Mouse (Mus musculus) bone marrow macrophage, adult 2 months (primary cell): ENCODE data around the gene Ccdc78. TPM values are rescaled to one million over a fixed set of nuclear protein-coding genes. Genes with fewer than 3 reads are reported as not detected.
A peak's percentile ranks its signal among the peaks of the same experiment; 100 is the strongest.
"Not testable (repeated sequence)": the region's sequence is repeated elsewhere in the genome, so short reads cannot be mapped to it uniquely, and the experiment has no call there.

ENCODE experiments used
- H3K27ac ChIP-seq: 2 replicates; pipeline ENCODE4 v1.5.1; 2012; ENCODE audit warnings: low read depth, low read length; ENCODE audit not compliant: insufficient read depth
- H3K4me1 ChIP-seq: 2 replicates; pipeline ENCODE4 v1.6.1; 2012; ENCODE audit warnings: low read length; ENCODE audit not compliant: control insufficient read depth, insufficient read depth
- H3K4me3 ChIP-seq: 2 replicates; pipeline ENCODE4 v1.5.1; 2012; ENCODE audit warnings: mild to moderate bottlenecking, low read length, moderate library complexity; ENCODE audit not compliant: insufficient read depth
- CTCF ChIP-seq: IDR thresholded peaks from 2 replicates; pipeline ENCODE4 v1.5.1; 2012; ENCODE audit warnings: low read depth, mild to moderate bottlenecking, low read length, moderate library complexity
- POLR2A ChIP-seq: IDR thresholded peaks from 2 replicates; pipeline ENCODE4 v1.6.1; 2012; ENCODE audit warnings: mild to moderate bottlenecking, low read depth, low read length, borderline replicate concordance
- polyA plus RNA-seq: library from polyadenylated mRNA; stranded (reverse); fragments of >200 nt; gene quantifications from 2 replicates; pipeline ENCODE4 v1.2.4, GENCODE M21; 2012; ENCODE audit not compliant: missing spikeins, insufficient read depth, insufficient read length

Gene Ccdc78
- polyA plus RNA-seq, 1 experiment: not detected

- Histone ChIP-seq H3K4me1 (peaks cover 23% of the 10 kb centered on the region), H3K27ac (peak within 1 kb of the TSS; percentile 84), H3K4me3 (peak within 1 kb of the TSS; percentile 68)
- no peak for TF ChIP-seq CTCF
- no peak for TF ChIP-seq POLR2A
Measured at GRCm38 (mm10) chr17:25792615-25793014, 6.2 kb downstream of the Ccdc78 start, which contains the start of gene Fam173a. Fam173a (minus strand) TSS chr17:25792901.

GRCm38 (mm10) chr17:25794197-25794596 is 7.8 kb downstream of the Ccdc78 start:
- TF ChIP-seq CTCF: no peak
- TF ChIP-seq POLR2A: no peak
- Histone ChIP-seq H3K4me1 (peaks cover 23% of the 10 kb centered on the region), H3K27ac (no peak overlapping the region), H3K4me3 (no peak overlapping the region)

GRCm38 (mm10) chr17:25794998-25795397 is 8.6 kb downstream of the Ccdc78 start:
- H3K27ac ChIP-seq: no peak overlapping the region
- no peak overlapping the region for H3K4me3 ChIP-seq
- no peak for TF ChIP-seq CTCF
- TF ChIP-seq POLR2A: no peak
- H3K4me1 ChIP-seq: peaks cover 23% of the 10 kb centered on the region

- H3K27ac ChIP-seq: no peak within 1 kb of the TSS
- H3K4me3 ChIP-seq: peak within 1 kb of the TSS; percentile 89
- H3K4me1 ChIP-seq: peaks cover 23% of the 10 kb centered on the region
- TF ChIP-seq POLR2A (no peak), CTCF (no peak)
Measured at GRCm38 (mm10) chr17:25795609-25796092, 9.3 kb downstream of the Ccdc78 start, which contains the start of gene AC134908.4. AC134908.4 (minus strand) TSS chr17:25795659.

- no peak overlapping the region for H3K27ac ChIP-seq
- TF ChIP-seq POLR2A (no peak), CTCF (no peak)
- H3K4me1 ChIP-seq: peaks cover 17% of the 10 kb centered on the region
- peak overlapping the region; percentile 89 for H3K4me3 ChIP-seq
Measured at GRCm38 (mm10) chr17:25796211-25796771, 9.9 kb downstream of the Ccdc78 start.

- H3K4me3 ChIP-seq: peak within 1 kb of the TSS; percentile 89
- H3K27ac ChIP-seq: no peak within 1 kb of the TSS
- H3K4me1 ChIP-seq: peaks cover 15% of the 10 kb centered on the region
- TF ChIP-seq POLR2A (no peak), CTCF (no peak)
Measured at GRCm38 (mm10) chr17:25796951-25797369, 10.6 kb downstream of the Ccdc78 start, which contains the start of gene Metrn. Metrn (minus strand) TSS chr17:25797136.

GRCm38 (mm10) chr17:25801029-25801428 is 14.6 kb downstream of the Ccdc78 start:
- Histone ChIP-seq H3K4me3 (no peak overlapping the region), H3K27ac (no peak overlapping the region), H3K4me1 (peaks cover 4% of the 10 kb centered on the region; the same call in 1 of the 2 replicates)
- TF ChIP-seq CTCF (peak; percentile 55), POLR2A (no peak)

- TF ChIP-seq POLR2A: no peak
- TF ChIP-seq CTCF: no peak
- Histone ChIP-seq H3K27ac (no peak overlapping the region), H3K4me1 (no peaks in the 10 kb centered on the region)
Measured at GRCm38 (mm10) chr17:25802825-25803517, 16.6 kb downstream of the Ccdc78 start.

GRCm38 (mm10) chr17:25806507-25806906 is 20.1 kb downstream of the Ccdc78 start:
- Histone ChIP-seq H3K4me3 (no peak overlapping the region), H3K27ac (no peak overlapping the region), H3K4me1 (no peaks in the 10 kb centered on the region)
- no peak for TF ChIP-seq POLR2A
- no peak for TF ChIP-seq CTCF

More at GRCm38 (mm10) chr17:25802825-25803517, 16.6 kb downstream of the Ccdc78 start:
- H3K4me3 ChIP-seq: no peak overlapping the region

GRCm38 (mm10) chr17:25807452-25807851 is 21.1 kb downstream of the Ccdc78 start:
- H3K4me3 ChIP-seq, H3K27ac ChIP-seq, H3K4me1 ChIP-seq: not testable (repeated sequence)

- H3K4me1 ChIP-seq: no peaks in the 10 kb centered on the region
- no peak overlapping the region for H3K4me3 ChIP-seq
- TF ChIP-seq POLR2A (no peak), CTCF (no peak)
- H3K27ac ChIP-seq: no peak overlapping the region
Measured at GRCm38 (mm10) chr17:25808028-25808427, 21.6 kb downstream of the Ccdc78 start.
